Mouse (Mus musculus) liver, adult 2 months (tissue): ENCODE results near the gene Xk. TPM values are rescaled to one million over a fixed set of nuclear protein-coding genes. Genes with fewer than 3 reads are reported as not detected.
"Not testable (repeated sequence)": the region's sequence is repeated elsewhere in the genome, so short reads cannot be mapped to it uniquely, and the experiment has no call there.

ENCODE experiments used
- DNase-seq: peaks from one replicate; pipeline ENCODE4 v3.0.0-alpha.2; 2011; ENCODE audit warnings: low read depth, low spot score; ENCODE audit errors: extremely low read depth
- H3K27ac ChIP-seq: fragments of 200-500 bp; replicated peaks from 2 replicates; pipeline ENCODE4 v1.5.1; 2012; ENCODE audit warnings: low read depth, mild to moderate bottlenecking, control low read depth, inconsistent platforms, low read length; ENCODE audit not compliant: insufficient read depth
- H3K27me3 ChIP-seq: fragments of 200-500 bp; 2 replicates; pipeline ENCODE4 v1.6.1; 2012; ENCODE audit warnings: mild to moderate bottlenecking, moderate library complexity, low read length, inconsistent platforms; ENCODE audit not compliant: control insufficient read depth, insufficient read depth
- H3K36me3 ChIP-seq: fragments of 200-500 bp; 2 replicates; pipeline ENCODE4 v1.6.1; 2012; ENCODE audit warnings: low read length, inconsistent platforms; ENCODE audit not compliant: control insufficient read depth, insufficient read depth
- H3K4me1 ChIP-seq: fragments of 200-500 bp; 2 replicates; pipeline ENCODE4 v1.6.1; 2011; ENCODE audit warnings: low read length; ENCODE audit not compliant: control insufficient read depth, insufficient read depth
- H3K4me3 ChIP-seq: fragments of 200-500 bp; 2 replicates; pipeline ENCODE4 v1.5.1; 2011; ENCODE audit warnings: low read depth, mild to moderate bottlenecking, control low read depth, low read length, moderate library complexity; ENCODE audit not compliant: insufficient read depth
- H3K79me2 ChIP-seq: fragments of 200-500 bp; 2 replicates; pipeline ENCODE4 v1.6.1; 2012; ENCODE audit warnings: inconsistent platforms, mild to moderate bottlenecking, low read length, moderate library complexity; ENCODE audit not compliant: control insufficient read depth, insufficient read depth
- H3K9ac ChIP-seq: fragments of 200-500 bp; 2 replicates; pipeline ENCODE4 v1.6.1; 2012; ENCODE audit warnings: low read depth, mild to moderate bottlenecking, control low read depth, inconsistent platforms, low read length
- CTCF ChIP-seq: fragments of 200-500 bp; IDR thresholded peaks from 2 replicates; pipeline ENCODE4 v1.5.1; 2011; ENCODE audit warnings: low read depth, low read length, control low read depth
- POLR2A ChIP-seq: fragments of 200-500 bp; IDR thresholded peaks from 2 replicates; pipeline ENCODE4 v1.6.1; 2011; ENCODE audit warnings: low read length, control low read depth; ENCODE audit not compliant: insufficient read depth; ENCODE audit errors: extremely low read depth
- WGBS: fragments of 180-500 bp; shearing (Covaris S2); methylation state at CpG from one replicate; pipeline ENCODE4 v1.1.7; 2018; 5-methylcytosine and 5-hydroxymethylcytosine counted together
- polyA plus RNA-seq: library from polyadenylated mRNA; depleted of rRNA; stranded (reverse); fragments of >200 nt; gene quantifications from 2 replicates; pipeline ENCODE4 v1.2.3, GENCODE M21; 2012
- total RNA-seq: library from RNA; depleted of rRNA; stranded (reverse); fragments of >200 nt; gene quantifications from 2 replicates; pipeline ENCODE4 v1.2.3, GENCODE M21; 2014

Gene Xk
- total and polyA plus RNA-seq, 2 experiments = 1.8 to 2.0 TPM

DNA sequence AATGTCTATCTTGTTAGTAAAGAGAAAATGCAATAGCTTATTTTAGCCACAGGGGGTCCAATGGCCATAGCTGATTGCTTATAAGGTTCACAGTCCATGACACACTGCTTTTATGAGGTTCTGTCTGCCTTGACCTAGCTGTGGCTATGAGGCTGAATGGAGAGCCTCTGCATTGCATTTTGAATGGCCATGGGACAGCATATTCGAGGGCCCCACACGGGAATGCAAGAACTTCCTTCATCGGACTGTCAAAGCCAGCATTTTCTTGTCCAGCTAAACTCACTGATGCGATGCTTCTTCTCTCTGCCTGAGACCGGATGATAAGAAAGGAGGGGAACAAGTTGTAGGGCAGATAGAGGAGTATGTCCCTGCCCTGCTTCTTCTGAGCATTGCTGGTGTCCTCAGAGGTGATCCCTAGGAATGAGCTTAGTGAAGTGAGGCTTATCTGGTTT is 25.9 kb downstream of the Xk start:
- TF ChIP-seq POLR2A = no peak
- no peak for TF ChIP-seq CTCF
- Histone ChIP-seq H3K4me3 (no peak overlapping the region), H3K27ac (no peak overlapping the region), H3K79me2 (no peaks in the 10 kb centered on the region), H3K36me3 (no peaks in the 10 kb centered on the region), H3K9ac (no peak overlapping the region), H3K4me1 (no peaks in the 10 kb centered on the region), H3K27me3 (no peaks in the 10 kb centered on the region)
- no peak for DNase-seq
- WGBS = 89% methylated on average over 5 of the region's 5 CpGs

DNA sequence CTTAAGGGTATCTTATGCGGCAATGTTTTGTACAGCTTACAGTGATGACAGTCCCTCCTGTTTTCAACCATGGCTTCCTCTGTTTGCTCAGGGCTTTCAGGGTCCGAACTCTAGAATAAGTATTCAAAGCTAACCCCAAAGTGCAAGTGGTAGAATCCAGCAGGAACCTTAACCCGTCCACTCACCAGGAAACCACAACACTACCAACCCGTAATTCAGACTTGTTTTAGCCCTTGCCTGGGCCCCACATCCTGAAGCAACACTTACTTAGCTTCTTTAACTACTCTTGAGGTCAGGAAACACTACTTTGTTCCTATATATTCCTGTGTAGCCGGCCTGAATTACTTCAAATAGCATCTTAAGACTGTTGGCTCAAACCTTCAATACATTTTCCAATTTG is 30.2 kb downstream of the Xk start:
- H3K9ac ChIP-seq = no peak overlapping the region
- H3K79me2 ChIP-seq = no peaks in the 10 kb centered on the region
- no peak overlapping the region for H3K27ac ChIP-seq
- H3K4me1 ChIP-seq = no peaks in the 10 kb centered on the region
- no peak overlapping the region for H3K4me3 ChIP-seq
- H3K36me3 ChIP-seq = no peaks in the 10 kb centered on the region
- WGBS = 92% methylated on average over 5 of the region's 5 CpGs
- TF ChIP-seq CTCF (no peak), POLR2A (no peak)
- DNase-seq = no peak
- no peaks in the 10 kb centered on the region for H3K27me3 ChIP-seq

DNA sequence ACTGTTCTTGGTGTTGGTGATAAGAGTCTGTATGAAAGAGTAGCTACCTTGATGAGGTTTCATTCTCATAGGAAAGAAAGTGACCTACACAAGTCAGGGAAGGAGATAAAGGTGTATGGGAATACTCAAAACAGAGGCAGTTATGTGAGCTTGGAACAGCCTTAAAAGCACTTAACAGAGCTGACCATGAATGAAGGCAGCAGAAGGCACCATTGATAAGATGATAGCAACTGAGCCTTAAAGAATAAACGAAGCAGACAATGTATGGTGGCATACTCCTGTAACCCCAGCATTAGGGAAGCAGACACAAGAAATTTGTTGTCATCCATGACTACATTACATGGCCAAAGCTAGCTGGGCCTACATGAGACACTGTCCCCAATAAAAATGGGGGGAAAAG is 30.9 kb downstream of the Xk start:
- TF ChIP-seq POLR2A (no peak), CTCF (no peak)
- DNase-seq = no peak
- Histone ChIP-seq H3K27ac (no peak overlapping the region), H3K27me3 (no peaks in the 10 kb centered on the region), H3K9ac (no peak overlapping the region), H3K79me2 (no peaks in the 10 kb centered on the region), H3K36me3 (no peaks in the 10 kb centered on the region), H3K4me3 (no peak overlapping the region), H3K4me1 (no peaks in the 10 kb centered on the region)
- 85% methylated on average over 1 of the region's 1 CpGs for WGBS

DNA sequence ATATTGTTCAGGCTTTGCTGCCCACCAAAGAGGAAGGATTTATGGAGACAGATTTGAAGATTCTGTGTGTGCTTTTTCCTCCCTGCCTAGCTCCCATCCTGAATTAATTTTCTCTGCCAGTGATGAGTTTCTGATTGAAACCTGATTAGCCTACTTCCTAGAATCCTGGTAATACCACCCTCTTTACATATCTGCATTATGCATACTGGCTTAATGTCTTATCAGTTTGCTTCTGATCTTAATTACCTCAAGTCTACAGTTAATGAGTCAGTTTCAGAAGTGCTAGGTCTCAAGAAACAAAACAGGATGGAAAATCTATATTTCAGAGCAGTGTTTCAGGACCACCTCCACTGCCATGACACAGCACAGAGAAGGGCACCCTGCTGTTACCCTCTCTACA is 43.9 kb downstream of the Xk start:
- H3K4me1 ChIP-seq, H3K27me3 ChIP-seq, H3K4me3 ChIP-seq, H3K27ac ChIP-seq, H3K79me2 ChIP-seq, H3K36me3 ChIP-seq, DNase-seq, H3K9ac ChIP-seq: not testable (repeated sequence)

DNA sequence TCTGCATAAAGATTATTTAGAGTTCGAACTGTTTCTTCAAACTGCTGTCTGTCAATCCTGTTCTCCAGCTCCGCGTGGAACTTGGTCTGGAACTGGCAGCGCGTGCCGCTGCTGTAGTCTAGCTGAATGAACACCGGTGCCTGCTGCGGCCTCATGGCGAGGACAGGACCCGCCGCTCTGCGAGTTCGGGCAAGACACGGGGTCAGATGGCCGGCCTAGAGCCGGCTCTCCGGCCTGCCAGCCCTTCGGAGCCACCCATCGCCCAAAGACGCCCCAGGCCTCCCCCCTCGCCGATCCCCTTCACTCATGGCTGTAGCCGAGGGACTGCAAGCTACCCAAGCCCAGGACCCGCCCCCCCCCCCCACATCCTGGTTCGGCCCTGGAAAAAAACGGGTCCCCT is 55.4 kb downstream of the Xk start:
- H3K9ac ChIP-seq, H3K79me2 ChIP-seq, H3K27me3 ChIP-seq, H3K4me3 ChIP-seq, DNase-seq, H3K36me3 ChIP-seq, H3K27ac ChIP-seq, H3K4me1 ChIP-seq: not testable (repeated sequence)
- 97% methylated on average over 18 of the region's 26 CpGs for WGBS

DNA sequence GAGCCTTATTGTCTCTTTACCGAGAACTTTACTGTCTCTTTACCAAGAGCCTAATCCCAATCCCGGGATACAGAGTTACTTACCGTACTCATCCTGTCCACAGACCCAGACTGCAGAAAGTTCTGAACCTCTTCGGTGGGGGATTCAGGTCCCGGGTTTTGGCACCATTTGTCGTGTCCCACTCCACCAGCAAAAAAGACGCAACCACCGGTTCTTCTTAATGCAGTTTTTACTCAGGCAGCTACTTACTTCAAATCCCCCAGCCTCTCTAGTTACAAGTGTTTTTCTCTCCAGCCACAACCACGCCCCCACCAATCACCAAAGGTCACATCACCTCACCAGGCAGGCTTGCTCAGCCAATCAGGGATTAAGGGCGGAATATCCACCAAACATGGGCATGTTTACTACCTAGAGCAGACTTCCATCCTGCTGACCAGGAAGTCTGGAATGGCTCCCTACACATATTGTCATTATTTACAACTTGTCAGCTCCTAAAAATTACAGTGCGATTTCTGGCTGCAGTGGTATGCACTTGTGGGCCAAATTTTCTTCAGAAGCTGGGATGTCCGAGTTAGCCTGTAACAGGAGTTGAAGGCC is 59.9 kb downstream of the Xk start:
- not testable (repeated sequence) for H3K27me3 ChIP-seq, H3K79me2 ChIP-seq, H3K4me1 ChIP-seq, H3K36me3 ChIP-seq
- WGBS = 68% methylated on average over 12 of the region's 12 CpGs
- H3K9ac ChIP-seq = peak overlapping the region; percentile 51; the same call in 1 of the 2 replicates
- peak overlapping the region; percentile 51 for H3K4me3 ChIP-seq
- DNase-seq = peak; percentile 73
- peak overlapping the region; percentile 73 for H3K27ac ChIP-seq

DNA sequence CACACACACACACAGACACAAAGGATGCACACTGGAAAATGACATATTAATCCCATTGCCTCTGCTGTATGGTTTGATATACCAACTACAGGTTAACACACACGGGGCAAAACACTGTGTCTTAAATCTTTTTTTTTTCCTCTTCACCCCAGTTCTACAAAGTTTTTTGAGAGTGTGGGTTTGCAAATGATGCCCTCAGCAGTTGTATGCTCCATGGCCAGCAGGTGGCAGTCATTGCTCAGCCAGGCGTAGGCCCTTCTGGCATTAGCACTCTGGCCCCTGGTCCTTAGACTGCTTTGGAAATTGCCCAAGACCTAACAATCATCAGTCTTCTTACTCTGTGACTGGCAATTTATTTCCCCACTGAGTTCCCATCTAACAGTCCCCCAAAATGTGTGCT is 60.5 kb downstream of the Xk start:
- H3K4me1 ChIP-seq, H3K27me3 ChIP-seq, DNase-seq, H3K36me3 ChIP-seq, H3K27ac ChIP-seq, H3K4me3 ChIP-seq, H3K79me2 ChIP-seq, H3K9ac ChIP-seq: not testable (repeated sequence)
- 26% methylated on average over 2 of the region's 2 CpGs for WGBS

DNA sequence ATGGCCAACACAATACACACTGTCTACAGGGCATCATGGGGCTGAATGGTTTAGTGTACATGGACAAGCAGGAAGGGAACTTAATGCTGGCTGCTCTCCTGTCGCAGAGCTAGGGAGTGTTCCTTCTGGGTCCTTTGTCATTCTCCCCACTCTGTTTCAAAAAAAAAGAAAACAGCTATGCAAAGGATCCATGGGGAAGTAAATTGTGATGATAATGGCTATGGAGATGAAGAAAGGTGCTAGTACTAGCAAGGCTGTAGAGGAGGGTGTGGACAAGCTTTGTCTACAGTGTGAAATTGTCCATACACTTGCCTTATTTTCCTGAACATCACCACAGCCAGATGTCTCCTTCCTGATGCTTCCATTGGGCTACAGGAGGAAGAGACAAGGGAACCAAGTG is 62.4 kb downstream of the Xk start:
- H3K79me2 ChIP-seq, H3K27ac ChIP-seq, H3K4me1 ChIP-seq, H3K9ac ChIP-seq, H3K36me3 ChIP-seq, H3K4me3 ChIP-seq, DNase-seq, H3K27me3 ChIP-seq: not testable (repeated sequence)
- WGBS = 71% methylated on average over 1 of the region's 1 CpGs

DNA sequence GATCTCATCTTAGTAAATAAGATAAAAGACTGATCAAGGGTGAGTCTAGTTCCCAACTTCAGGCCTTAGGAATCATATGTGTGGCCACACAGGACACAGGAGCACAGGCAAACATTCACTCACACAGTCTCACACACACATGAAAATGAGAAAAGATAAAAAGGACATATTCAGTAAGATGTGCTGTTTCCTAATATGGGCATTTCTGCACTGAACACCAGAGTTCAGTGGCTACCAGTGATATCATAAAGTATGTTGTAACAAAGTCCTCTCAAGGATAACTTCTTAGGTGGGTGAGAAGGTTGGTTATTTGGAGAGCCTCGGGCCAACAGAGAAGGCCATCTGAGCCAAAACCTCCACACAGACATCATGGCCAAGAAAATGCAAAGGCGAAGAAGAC is 77.8 kb downstream of the Xk start, which contains the start of gene H2al1k:
TSS of gene H2al1k (plus strand) at position 301 of the 400 bp plus-strand sequence.
- not testable (repeated sequence) for H3K79me2 ChIP-seq, H3K36me3 ChIP-seq, H3K4me1 ChIP-seq, H3K27me3 ChIP-seq, DNase-seq, H3K4me3 ChIP-seq, H3K27ac ChIP-seq, H3K9ac ChIP-seq
- no CpG with 5 or more reads among the region's 2 CpGs for WGBS
